Mouse (Mus musculus): ENCODE results near the gene Mecom. TPM values are rescaled to one million over a fixed set of nuclear protein-coding genes. Genes with fewer than 3 reads are reported as not detected.

Gene Mecom
- polyA plus RNA-seq, 1 experiment, result 4.3 TPM

DNA sequence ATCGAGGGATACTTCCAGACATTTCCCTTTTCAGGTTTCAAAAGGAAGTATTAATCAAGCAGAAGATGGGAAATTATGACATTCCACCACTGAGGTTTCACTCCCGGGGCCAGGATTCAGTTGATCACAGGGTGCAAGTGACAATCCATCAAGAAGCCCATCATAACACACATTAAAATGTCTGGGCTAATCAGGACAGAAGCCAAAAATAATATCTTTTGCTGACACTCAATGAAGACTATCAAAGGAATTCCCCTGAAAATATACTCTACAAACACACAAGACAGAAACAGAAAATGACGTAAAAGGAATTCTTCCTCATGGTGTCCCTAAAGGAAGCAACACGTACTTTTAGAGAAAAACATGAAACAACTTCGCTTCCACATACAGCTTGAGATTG lies 371.2 kb downstream of the Mecom start:
- Histone ChIP-seq H3K27ac (ENCODE audit: insufficient read depth, low read length) (no peak overlapping the region), H3K4me1 (ENCODE audit: control insufficient read depth, insufficient read depth, low read length) (no peaks in the 10 kb centered on the region), H3K4me3 (replicated peaks; ENCODE audit: insufficient read depth, low read depth, low read length) (no peak overlapping the region), H3K27me3 (ENCODE audit: control insufficient read depth, insufficient read depth, low read length) (no peaks in the 10 kb centered on the region)
- TF ChIP-seq CTCF (IDR thresholded peaks at IDR 0.05; ENCODE audit: borderline replicate concordance, insufficient read depth, low read depth, low read length) (no peak), POLR2A (IDR thresholded peaks at IDR 0.05; ENCODE audit: borderline replicate concordance, insufficient read depth, low read length) (no peak)
- DNase-seq, result no peak
- WGBS, result 88% methylated on average over 5 of the region's 5 CpGs

DNA sequence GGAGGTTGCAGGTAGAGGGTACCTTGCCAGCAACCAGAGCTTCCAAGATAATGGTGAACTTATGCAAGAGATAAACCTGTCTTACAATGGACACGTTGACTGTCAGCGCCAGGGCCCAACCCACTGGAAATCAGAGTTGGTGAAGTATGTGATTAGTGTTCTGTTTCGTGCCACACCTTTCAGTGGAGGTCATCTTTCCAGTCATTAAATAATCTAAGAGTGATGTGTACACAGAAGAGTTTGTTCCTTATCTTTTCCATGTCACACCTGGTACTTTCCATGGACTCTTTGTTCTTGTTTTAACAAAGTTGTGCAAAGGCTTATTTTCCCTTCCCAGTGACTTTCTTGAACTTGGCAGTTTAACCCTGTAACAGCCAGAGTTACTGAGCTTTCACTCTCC lies 374.0 kb downstream of the Mecom start:
- WGBS, result 75% methylated on average over 3 of the region's 3 CpGs

DNA sequence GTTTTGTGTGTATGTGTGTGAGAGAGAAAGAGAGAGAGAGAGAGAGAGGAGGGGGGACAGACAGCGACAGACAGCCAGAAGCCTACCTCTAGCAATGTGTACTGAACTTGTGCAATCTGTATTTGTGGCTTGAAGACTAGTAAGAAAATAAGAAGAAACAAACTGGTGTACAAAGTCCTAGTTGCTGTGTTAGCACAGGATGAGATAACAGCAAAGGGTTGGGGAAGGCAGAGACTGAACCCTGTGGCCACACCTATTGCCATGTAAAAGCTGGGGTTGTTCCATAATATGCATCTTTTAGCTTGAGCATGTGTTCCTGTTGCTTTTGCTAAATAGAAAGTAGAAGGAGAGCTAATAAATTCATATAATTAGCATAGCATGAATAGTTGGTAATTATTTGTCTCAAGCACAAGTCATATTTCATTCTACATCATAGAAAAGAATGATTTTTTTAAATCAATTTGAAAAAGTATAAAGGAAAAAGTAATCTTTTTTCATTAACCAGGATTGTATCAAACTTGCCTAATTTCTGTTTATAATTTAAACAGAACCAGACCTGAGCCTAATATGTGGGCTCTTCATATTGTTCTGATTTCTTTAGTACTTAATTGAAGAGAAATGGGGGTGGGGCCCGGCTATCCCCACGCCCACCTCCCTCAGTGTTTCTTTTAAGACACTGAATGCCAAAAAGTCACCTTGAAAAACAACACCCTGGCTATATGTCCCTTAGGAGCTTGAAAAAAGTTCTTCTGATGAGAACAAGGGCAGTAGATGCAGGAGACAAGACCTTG lies 379.2 kb downstream of the Mecom start:
- TF ChIP-seq POLR2A (IDR thresholded peaks at IDR 0.05; ENCODE audit: borderline replicate concordance, insufficient read depth, low read length) (no peak), CTCF (IDR thresholded peaks at IDR 0.05; ENCODE audit: borderline replicate concordance, insufficient read depth, low read depth, low read length) (no peak)
- DNase-seq, result no peak
- Histone ChIP-seq H3K27me3 (ENCODE audit: control insufficient read depth, insufficient read depth, low read length) (no peaks in the 10 kb centered on the region), H3K4me1 (ENCODE audit: control insufficient read depth, insufficient read depth, low read length) (no peaks in the 10 kb centered on the region), H3K4me3 (replicated peaks; ENCODE audit: insufficient read depth, low read depth, low read length) (no peak overlapping the region), H3K27ac (ENCODE audit: insufficient read depth, low read length) (no peak overlapping the region)
- 93% methylated on average over 3 of the region's 3 CpGs for WGBS

More for the DNA sequence above, 374.0 kb downstream of the Mecom start:
- Histone ChIP-seq H3K27me3 (ENCODE audit: control insufficient read depth, insufficient read depth, low read length) (no peaks in the 10 kb centered on the region), H3K4me3 (replicated peaks; ENCODE audit: insufficient read depth, low read depth, low read length) (no peak overlapping the region), H3K4me1 (ENCODE audit: control insufficient read depth, insufficient read depth, low read length) (no peaks in the 10 kb centered on the region), H3K27ac (ENCODE audit: insufficient read depth, low read length) (no peak overlapping the region)
- no peak for TF ChIP-seq CTCF (IDR thresholded peaks at IDR 0.05; ENCODE audit: borderline replicate concordance, insufficient read depth, low read depth, low read length)
- DNase-seq, result no peak

DNA sequence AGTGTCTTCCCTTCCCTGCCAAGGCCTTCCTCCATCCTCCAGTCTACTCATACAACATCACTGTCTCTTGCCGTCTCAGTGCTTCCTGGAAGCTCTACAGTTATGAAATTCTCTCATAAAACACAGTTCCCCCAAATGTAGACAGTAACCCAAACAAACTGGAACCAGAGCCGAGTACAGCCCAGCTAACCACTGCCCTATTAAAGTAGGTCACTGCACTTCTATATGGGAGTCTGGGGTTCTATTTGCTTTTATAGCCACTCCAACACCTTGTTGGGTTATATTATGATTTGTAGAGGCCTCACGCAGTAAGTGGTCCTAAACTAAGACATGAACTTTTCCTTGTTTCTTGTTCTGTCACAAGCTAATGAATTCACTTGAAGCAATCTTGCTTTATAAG lies 380.8 kb downstream of the Mecom start:
- 93% methylated on average over 3 of the region's 3 CpGs for WGBS
- H3K4me3 ChIP-seq (replicated peaks; ENCODE audit: insufficient read depth, low read depth, low read length), result no peak overlapping the region

DNA sequence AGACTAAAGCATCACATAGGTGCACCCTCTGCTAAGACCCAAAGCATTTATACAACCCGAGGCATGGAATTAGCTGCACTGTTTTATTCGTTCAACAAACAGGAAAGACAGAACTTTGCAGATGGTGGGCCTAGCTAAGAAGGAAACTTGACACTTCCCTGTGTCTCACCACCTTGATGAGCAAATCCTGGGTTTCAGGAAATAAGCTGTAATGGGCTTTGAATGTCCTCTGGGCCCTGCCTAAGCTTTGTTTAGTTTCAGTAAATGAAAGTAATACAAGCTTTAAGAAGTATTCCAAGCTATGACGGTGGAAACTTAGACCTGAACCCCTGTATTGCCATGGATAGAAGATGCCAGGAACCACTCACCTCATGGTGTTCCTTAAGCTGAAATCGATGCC lies 383.0 kb downstream of the Mecom start:
- WGBS, result 89% methylated on average over 4 of the region's 4 CpGs
- no peaks in the 10 kb centered on the region for H3K4me1 ChIP-seq (ENCODE audit: control insufficient read depth, insufficient read depth, low read length)
- no peak for TF ChIP-seq POLR2A (IDR thresholded peaks at IDR 0.05; ENCODE audit: borderline replicate concordance, insufficient read depth, low read length)
- TF ChIP-seq CTCF (IDR thresholded peaks at IDR 0.05; ENCODE audit: borderline replicate concordance, insufficient read depth, low read depth, low read length), result no peak

More for the DNA sequence above, 380.8 kb downstream of the Mecom start:
- no peak for DNase-seq
- Histone ChIP-seq H3K27ac (ENCODE audit: insufficient read depth, low read length) (no peak overlapping the region), H3K4me1 (ENCODE audit: control insufficient read depth, insufficient read depth, low read length) (no peaks in the 10 kb centered on the region), H3K27me3 (ENCODE audit: control insufficient read depth, insufficient read depth, low read length) (no peaks in the 10 kb centered on the region)
- no peak for TF ChIP-seq CTCF (IDR thresholded peaks at IDR 0.05; ENCODE audit: borderline replicate concordance, insufficient read depth, low read depth, low read length)
- TF ChIP-seq POLR2A (IDR thresholded peaks at IDR 0.05; ENCODE audit: borderline replicate concordance, insufficient read depth, low read length), result no peak

DNA sequence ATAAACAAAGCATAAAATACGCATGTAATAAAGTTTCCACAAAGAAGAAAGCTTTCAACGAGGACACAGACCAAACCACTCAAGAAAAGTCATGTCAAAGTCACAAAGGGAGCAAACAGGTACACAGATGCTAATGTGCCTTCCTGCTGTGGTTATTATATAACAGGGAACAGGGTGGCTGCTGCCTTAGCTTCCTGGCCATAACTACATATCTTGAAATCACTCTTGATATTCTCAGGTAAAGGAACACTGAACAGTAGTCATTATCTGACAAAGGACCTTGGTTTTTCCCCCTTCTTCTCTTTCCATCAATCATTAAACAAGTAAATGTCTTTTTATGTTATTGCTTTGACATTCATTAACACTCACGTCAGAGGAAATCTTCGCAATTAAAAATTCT lies 384.4 kb downstream of the Mecom start:
- WGBS, result 76% methylated on average over 4 of the region's 4 CpGs
- no peak overlapping the region for H3K27ac ChIP-seq (ENCODE audit: insufficient read depth, low read length)
- H3K4me3 ChIP-seq (replicated peaks; ENCODE audit: insufficient read depth, low read depth, low read length), result no peak overlapping the region
- no peaks in the 10 kb centered on the region for H3K27me3 ChIP-seq (ENCODE audit: control insufficient read depth, insufficient read depth, low read length)
- TF ChIP-seq CTCF (IDR thresholded peaks at IDR 0.05; ENCODE audit: borderline replicate concordance, insufficient read depth, low read depth, low read length) (no peak), POLR2A (IDR thresholded peaks at IDR 0.05; ENCODE audit: borderline replicate concordance, insufficient read depth, low read length) (no peak)
- no peak for DNase-seq
- no peaks in the 10 kb centered on the region for H3K4me1 ChIP-seq (ENCODE audit: control insufficient read depth, insufficient read depth, low read length)

More for the DNA sequence above, 383.0 kb downstream of the Mecom start:
- no peak overlapping the region for H3K4me3 ChIP-seq (replicated peaks; ENCODE audit: insufficient read depth, low read depth, low read length)
- no peak overlapping the region for H3K27ac ChIP-seq (ENCODE audit: insufficient read depth, low read length)
- DNase-seq, result no peak
- H3K27me3 ChIP-seq (ENCODE audit: control insufficient read depth, insufficient read depth, low read length), result no peaks in the 10 kb centered on the region

DNA sequence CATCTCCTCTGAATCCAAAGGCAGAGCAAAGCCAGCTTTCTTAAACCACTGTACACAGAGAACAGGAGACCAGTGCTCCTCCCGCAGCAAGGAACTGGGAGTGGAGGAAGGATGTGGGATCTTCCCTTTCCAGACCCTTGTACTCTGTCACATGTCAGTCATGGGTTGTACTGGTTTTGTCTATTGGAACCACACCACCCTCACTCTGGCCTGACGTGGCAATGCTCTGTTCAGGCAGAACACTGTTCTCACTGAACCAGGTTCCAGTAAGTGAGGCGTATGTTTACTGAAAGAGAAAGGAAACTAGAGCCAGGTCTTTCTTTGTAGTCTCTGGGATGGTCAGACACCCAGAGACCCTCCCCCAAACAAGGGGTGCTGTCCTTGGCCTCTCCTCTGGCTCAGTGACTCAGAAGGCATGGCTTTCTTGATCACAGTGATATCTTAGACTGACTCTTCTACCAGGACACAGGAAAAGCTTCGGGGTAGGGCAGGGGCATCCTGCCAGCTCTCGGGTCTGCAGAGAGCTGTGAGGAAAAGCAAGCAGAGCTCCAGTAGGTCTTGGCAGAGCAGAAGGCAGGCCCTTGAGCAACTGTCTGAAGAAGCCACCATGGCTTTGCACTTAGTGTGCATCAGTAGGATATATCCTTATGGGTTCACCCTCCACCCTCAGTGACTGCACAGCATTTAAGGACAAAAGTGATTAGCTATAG lies 386.7 kb downstream of the Mecom start:
- no peak for DNase-seq
- WGBS, result 46% methylated on average over 5 of the region's 5 CpGs
- no peaks in the 10 kb centered on the region for H3K27me3 ChIP-seq (ENCODE audit: control insufficient read depth, insufficient read depth, low read length)
- no peak overlapping the region for H3K4me3 ChIP-seq (replicated peaks; ENCODE audit: insufficient read depth, low read depth, low read length)
- no peak overlapping the region for H3K27ac ChIP-seq (ENCODE audit: insufficient read depth, low read length)
- no peaks in the 10 kb centered on the region for H3K4me1 ChIP-seq (ENCODE audit: control insufficient read depth, insufficient read depth, low read length)
- TF ChIP-seq POLR2A (IDR thresholded peaks at IDR 0.05; ENCODE audit: borderline replicate concordance, insufficient read depth, low read length) (no peak), CTCF (IDR thresholded peaks at IDR 0.05; ENCODE audit: borderline replicate concordance, insufficient read depth, low read depth, low read length) (no peak)

DNA sequence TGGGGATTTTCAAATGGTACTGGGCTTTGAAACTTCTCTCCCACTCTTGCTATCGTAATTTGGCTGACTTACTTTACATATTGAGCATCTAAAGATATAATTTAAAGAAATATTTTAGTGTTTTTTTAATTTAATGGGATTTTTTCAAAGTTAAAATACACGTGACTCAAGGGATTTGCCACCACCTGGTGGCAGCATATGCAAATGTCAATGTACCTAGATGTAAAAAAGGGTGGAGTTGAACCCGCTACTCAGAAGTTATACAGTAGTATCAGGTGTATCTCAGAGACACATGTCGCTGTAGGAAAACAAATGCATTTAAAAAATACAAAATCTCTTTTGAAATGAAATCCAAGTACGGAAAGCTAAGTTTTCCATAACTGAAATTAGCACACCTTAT lies 387.5 kb downstream of the Mecom start:
- Histone ChIP-seq H3K27me3 (ENCODE audit: control insufficient read depth, insufficient read depth, low read length) (no peaks in the 10 kb centered on the region), H3K4me3 (replicated peaks; ENCODE audit: insufficient read depth, low read depth, low read length) (no peak overlapping the region), H3K4me1 (ENCODE audit: control insufficient read depth, insufficient read depth, low read length) (no peaks in the 10 kb centered on the region), H3K27ac (ENCODE audit: insufficient read depth, low read length) (no peak overlapping the region)
- WGBS, result 82% methylated on average over 5 of the region's 5 CpGs
- no peak for DNase-seq
- TF ChIP-seq CTCF (IDR thresholded peaks at IDR 0.05; ENCODE audit: borderline replicate concordance, insufficient read depth, low read depth, low read length) (no peak), POLR2A (IDR thresholded peaks at IDR 0.05; ENCODE audit: borderline replicate concordance, insufficient read depth, low read length) (no peak)
